Mouse (Mus musculus) erythroblast, embryonic 14.5 days (primary cell): Measurements from ENCODE around the gene Nkd1. TPM values are rescaled to one million over a fixed set of nuclear protein-coding genes. Genes with fewer than 3 reads are reported as not detected.

Source experiments
- H3K27me3 ChIP-seq: 2 replicates; pipeline ENCODE4 v1.6.1; 2012; ENCODE audit warnings: inconsistent platforms; ENCODE audit not compliant: control insufficient read depth
- H3K36me3 ChIP-seq: 2 replicates; pipeline ENCODE4 v1.6.1; 2012; ENCODE audit warnings: mild to moderate bottlenecking, inconsistent platforms; ENCODE audit not compliant: control insufficient read depth
- H3K4me1 ChIP-seq: 2 replicates; pipeline ENCODE4 v1.6.1; 2012; ENCODE audit warnings: inconsistent platforms; ENCODE audit not compliant: control insufficient read depth
- H3K4me3 ChIP-seq: replicated peaks from 2 replicates; pipeline ENCODE3; 2012; ENCODE audit warnings: moderate library complexity, mild to moderate bottlenecking, inconsistent platforms
- H3K9me3 ChIP-seq: 2 replicates; pipeline ENCODE4 v1.6.1; 2012; ENCODE audit warnings: low read length, inconsistent platforms, mixed read lengths; ENCODE audit not compliant: control insufficient read depth
- GATA1 ChIP-seq: IDR thresholded peaks from 2 replicates; pipeline ENCODE4 v1.6.1; 2012; ENCODE audit warnings: low read length, inconsistent platforms, mixed read lengths
- TAL1 ChIP-seq: IDR thresholded peaks from 3 replicates; pipeline ENCODE4 v1.6.1; 2012; ENCODE audit warnings: low read length, inconsistent platforms, mixed read lengths
- polyA plus RNA-seq: library from polyadenylated mRNA; stranded (reverse); fragments of >175 nt; gene quantifications from 2 replicates; pipeline ENCODE4 v1.2.3, GENCODE M21; 2012

Gene Nkd1
- polyA plus RNA-seq, 1 experiment: not detected

DNA sequence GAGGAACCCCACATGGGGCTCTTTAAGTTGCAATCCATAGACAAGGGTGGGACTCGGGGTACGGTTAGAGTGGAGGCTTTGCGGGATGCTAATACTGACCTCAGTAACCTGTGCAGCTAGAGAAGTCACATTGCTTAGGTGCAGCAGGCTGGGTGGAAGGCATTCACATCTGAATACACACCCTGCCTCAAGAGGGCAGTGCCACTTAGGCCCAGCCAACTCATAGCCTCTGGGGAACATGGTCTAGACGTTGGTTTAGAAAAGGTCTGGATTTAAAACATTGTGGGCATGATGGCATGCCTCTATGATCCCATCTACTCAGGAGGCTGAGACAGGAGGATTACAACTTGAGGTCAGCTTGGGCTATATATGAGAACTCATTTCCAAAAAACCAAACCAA, 8.6 kb downstream of the Nkd1 start:
- Histone ChIP-seq H3K4me1 (no peaks in the 10 kb centered on the region), H3K4me3 (no peak overlapping the region), H3K27me3 (no peaks in the 10 kb centered on the region), H3K36me3 (no peaks in the 10 kb centered on the region), H3K9me3 (no peaks in the 10 kb centered on the region)
- TF ChIP-seq GATA1 (no peak), TAL1 (no peak)

DNA sequence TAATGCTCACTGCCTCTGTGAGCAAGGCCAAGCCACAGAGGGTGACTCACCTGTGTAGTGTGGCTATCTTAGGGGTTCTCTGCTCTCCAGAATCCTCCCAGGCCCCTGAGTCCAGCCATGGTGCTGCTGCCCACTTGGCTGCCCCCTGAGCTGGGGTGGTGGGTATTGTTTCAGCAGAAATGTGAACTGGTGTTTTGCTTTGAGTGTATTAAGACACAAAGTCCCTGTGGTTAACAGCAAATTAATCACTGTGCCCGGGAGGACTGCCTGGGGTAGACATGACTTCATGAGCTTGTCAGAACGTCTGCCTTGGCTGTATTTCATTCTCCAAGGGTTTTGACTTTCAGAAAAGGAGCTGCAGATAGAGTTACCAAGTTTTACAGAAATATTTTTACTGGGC, 15.9 kb downstream of the Nkd1 start:
- Histone ChIP-seq H3K4me3 (no peak overlapping the region), H3K36me3 (no peaks in the 10 kb centered on the region), H3K4me1 (no peaks in the 10 kb centered on the region), H3K9me3 (no peaks in the 10 kb centered on the region), H3K27me3 (no peaks in the 10 kb centered on the region)
- no peak for TF ChIP-seq TAL1
- no peak for TF ChIP-seq GATA1

DNA sequence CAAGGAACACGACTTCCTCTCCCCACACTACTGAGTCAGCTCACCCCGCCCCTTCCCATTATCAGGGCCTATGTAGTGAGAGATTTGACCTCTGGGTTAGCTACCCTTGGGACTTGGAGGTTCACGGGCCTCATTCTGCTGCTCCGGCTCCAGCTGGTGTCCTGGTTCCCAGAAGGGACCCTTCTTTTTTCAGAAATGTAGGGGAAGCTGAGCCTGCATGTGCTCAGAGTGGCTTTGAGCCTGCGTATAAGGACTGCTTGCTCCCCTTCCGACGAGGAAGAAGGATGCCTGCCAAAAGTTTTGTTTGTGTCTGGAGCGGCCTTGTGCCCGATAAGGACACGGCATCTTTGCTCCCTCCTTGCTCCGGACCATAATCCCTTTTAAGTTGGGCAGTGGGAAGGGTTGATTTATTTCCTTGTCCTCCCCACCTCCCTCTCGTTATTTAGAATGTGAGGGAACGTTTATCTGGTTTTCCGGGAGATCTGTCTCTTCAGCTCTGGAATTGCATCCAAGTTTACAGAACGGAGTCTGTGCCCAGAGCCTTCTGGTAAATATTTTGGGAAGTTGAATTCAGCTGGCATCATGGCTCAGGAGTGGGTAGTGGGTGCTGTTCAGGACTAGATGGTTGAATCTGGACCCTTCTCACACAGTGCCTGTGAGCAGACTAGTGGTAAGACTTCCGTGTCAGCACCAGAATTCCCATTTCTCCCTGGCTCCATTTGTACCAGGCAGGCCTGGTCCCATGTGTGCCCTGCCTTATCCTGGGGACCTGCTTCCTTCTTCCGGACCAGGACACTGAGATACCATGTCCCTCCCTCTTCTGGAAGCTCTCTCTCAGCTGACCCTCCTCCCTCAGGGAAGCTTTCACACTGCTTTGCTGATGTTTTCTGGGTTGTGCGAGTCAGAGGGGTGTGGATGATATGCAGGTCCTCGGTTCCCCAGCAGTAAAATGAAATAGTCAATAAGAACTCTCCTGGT, 17.1 kb downstream of the Nkd1 start:
- Histone ChIP-seq H3K9me3 (no peaks in the 10 kb centered on the region), H3K4me3 (no peak overlapping the region), H3K36me3 (no peaks in the 10 kb centered on the region), H3K27me3 (no peaks in the 10 kb centered on the region), H3K4me1 (no peaks in the 10 kb centered on the region)
- no peak for TF ChIP-seq GATA1
- no peak for TF ChIP-seq TAL1

DNA sequence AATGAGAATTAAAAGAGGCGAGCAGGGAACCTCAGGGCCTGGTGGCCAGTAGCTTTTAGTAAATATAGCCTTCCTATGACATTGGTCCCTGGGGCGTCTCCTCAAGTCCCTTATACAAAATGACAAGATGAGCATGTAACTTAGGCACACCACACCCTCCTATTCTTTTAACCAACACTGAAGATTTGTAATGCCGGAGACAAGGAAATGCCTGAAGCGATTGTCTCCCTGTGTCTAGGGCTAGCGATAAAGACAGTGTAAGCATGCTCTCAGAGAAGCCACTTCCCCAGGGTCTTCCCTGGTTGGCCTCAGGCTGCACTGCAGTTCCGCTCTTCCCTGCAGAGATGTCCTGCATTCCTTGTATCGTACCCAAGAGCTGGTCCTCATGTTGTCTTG, 17.8 kb downstream of the Nkd1 start:
- no peaks in the 10 kb centered on the region for H3K36me3 ChIP-seq
- H3K4me1 ChIP-seq: no peaks in the 10 kb centered on the region
- no peak for TF ChIP-seq TAL1
- TF ChIP-seq GATA1: no peak
- no peaks in the 10 kb centered on the region for H3K27me3 ChIP-seq
- H3K4me3 ChIP-seq: no peak overlapping the region
- no peaks in the 10 kb centered on the region for H3K9me3 ChIP-seq

DNA sequence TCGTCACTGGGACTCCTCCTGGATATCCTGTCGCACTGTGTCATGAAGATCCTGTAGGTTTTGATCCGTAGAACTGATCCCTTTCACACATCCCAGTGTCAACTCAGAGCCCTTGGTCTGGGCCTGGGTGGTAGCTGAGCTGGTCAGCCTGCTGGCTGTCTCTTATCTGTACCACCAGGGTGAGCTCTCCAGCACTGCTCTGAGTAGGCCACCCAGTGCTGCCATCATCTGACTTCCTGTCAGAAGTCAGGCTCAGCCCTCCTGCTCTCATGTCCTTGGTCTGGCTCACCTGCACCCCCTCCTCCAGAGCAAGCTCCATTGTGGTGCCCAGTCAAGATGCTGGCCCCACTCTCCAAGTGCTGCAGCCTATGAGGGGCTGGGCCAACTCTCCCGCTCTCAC, 18.8 kb downstream of the Nkd1 start:
- H3K4me3 ChIP-seq: no peak overlapping the region
- no peaks in the 10 kb centered on the region for H3K27me3 ChIP-seq
- no peaks in the 10 kb centered on the region for H3K36me3 ChIP-seq
- H3K4me1 ChIP-seq: no peaks in the 10 kb centered on the region
- no peak for TF ChIP-seq GATA1
- no peak for TF ChIP-seq TAL1
- H3K9me3 ChIP-seq: no peaks in the 10 kb centered on the region

DNA sequence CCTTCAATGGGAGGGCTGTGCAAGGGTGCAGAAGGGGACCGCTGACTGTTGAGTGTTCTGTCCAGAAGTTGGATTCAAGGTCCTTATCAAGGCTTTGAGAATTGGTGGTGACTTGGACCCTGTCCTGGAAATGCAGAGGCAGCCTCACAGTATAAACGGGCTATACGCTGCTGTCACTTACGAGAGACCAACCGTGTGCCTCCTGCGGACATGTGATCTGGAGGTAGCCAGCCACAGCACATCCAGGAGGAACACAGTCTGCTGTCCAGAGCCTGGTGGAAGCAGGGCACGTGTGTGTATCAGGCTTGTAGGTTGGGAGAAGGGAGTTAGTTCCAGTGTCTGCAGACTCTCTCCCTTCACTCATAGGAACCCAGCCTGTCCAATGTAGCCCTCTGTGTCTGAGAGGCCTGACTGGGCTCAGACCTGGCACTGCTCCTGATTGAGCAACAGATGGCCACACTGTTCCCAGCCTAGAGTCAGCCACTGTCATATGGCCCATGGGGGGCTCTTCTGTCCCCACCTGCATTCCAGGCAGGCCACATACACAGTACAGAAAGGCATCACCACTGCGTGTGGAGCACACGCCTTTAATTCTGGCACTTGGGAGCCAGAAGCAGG, 21.6 kb downstream of the Nkd1 start:
- H3K27me3 ChIP-seq: no peaks in the 10 kb centered on the region
- no peaks in the 10 kb centered on the region for H3K9me3 ChIP-seq
- no peak overlapping the region for H3K4me3 ChIP-seq
- no peaks in the 10 kb centered on the region for H3K36me3 ChIP-seq
- TF ChIP-seq GATA1 (no peak), TAL1 (no peak)
- H3K4me1 ChIP-seq: no peaks in the 10 kb centered on the region

DNA sequence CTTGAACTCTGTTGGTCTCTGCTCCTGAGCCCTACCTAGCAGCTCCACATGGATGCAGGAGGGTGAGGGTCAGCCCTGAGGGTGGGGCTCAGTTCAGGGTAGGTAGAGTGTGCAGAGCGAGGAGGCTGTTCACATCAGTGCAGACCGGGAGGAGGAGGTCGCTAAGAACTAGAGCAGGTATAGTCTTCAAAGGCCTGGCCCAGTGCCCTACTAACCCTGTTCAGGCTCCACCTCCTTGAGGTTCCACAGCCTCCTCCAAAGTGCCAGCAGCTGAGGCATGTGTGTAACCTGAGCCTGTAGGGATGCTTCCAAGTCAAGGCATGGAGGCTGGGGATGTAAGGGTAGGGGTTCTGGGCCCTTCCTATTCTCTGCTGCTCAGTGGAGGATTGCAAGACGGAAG, 23.5 kb downstream of the Nkd1 start:
- no peaks in the 10 kb centered on the region for H3K27me3 ChIP-seq
- TF ChIP-seq GATA1 (no peak), TAL1 (no peak)
- no peaks in the 10 kb centered on the region for H3K4me1 ChIP-seq
- H3K36me3 ChIP-seq: no peaks in the 10 kb centered on the region
- no peak overlapping the region for H3K4me3 ChIP-seq
- no peaks in the 10 kb centered on the region for H3K9me3 ChIP-seq

DNA sequence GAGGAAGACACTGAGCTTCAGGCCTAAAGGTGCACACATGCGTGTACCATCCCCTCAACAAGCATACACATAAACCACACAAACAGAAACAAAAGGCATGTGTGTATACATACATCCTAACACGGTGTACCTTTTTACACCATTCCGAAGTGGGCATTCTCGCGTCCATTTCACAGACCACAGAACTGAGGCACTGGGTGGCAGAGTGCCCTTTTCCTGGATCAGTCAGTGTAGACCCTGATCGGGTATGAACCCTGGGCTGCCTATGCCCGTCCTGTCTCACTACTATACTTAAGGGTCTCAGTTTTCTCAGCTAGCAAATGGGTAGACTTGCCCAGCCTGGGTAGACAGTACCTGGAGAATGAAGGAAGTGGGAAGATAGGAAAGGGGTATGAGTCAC, 24.3 kb downstream of the Nkd1 start:
- TF ChIP-seq GATA1 (no peak), TAL1 (no peak)
- Histone ChIP-seq H3K9me3 (no peaks in the 10 kb centered on the region), H3K4me3 (no peak overlapping the region), H3K4me1 (no peaks in the 10 kb centered on the region), H3K27me3 (no peaks in the 10 kb centered on the region), H3K36me3 (no peaks in the 10 kb centered on the region)

DNA sequence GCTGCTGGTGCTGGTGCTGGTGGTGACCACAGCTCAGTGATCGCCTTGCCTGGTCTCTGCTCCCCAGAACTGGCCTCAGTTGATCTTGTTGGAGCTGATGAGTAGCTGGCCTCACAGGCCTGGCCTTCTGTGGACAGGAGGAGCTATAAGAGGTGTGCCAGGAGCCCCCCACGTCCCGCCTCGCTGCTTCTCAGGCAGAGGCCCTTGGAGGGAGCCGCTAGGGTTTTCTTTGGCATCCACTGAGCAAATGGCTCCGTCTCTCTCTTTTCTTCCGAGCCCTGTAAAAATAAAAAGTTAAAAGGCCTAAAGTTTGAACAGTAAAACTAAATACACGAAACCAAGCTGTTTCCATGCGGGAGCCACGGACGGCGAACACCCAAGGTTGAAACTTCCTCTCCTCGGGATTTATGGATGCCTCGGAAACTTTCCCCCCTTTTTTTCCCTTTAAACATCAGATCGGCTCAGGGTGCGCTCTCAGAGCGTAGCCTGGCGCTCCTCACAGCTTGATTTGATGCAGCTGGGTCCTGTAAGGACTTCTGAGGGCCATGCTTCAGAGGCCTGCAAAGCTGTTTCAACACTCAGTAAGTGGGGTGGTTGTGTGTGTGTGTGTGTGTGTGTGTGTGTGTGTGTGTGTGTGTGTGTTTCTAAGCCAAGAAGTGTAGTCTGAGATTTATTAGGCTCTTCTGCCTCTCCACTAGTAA, 25.0 kb downstream of the Nkd1 start:
- Histone ChIP-seq H3K4me3 (no peak overlapping the region), H3K27me3 (no peaks in the 10 kb centered on the region), H3K4me1 (no peaks in the 10 kb centered on the region), H3K9me3 (no peaks in the 10 kb centered on the region), H3K36me3 (no peaks in the 10 kb centered on the region)
- no peak for TF ChIP-seq GATA1
- TF ChIP-seq TAL1: no peak
